ENCODE assay signal across 8 mouse cellular contexts in the genomic region with DNA sequence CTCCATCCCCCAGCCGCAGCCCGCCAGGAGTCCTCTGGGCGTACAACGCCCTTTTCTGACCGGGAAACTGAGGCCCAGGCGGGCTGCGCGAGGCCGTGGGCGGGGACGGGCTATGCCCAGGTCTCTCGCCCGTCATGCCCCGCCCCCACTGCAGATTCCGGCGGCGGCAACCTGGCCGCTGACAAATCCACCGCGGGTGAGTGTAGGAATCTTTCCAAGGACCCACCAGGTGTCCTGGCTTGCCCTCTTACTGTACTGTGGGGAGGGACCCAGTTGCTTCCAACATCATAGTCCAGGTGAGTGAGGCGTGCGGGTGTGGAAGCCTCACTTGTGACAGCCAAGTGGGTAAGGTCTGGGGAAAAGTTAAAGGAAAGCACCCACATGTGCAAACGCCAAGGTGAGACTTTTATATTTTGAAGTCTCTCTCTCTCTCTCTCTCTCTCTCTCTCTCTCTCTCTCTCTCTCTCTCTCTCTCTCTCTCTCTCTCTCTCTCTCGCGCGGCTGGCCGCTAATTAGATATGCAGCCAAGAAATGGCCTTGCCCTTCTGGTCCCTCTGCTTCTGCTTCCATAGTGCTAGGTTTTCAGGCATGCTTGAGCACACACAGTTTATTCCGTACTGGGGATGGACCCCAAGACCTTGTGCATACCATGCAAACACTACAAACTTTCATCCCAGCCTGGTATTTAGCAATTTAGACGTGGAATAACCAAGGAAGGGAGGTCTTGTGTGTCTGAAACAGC. TPM values are rescaled to one million over a fixed set of nuclear protein-coding genes. Genes with fewer than 3 reads are reported as not detected.
DNase-seq lines count a peak whose midpoint lies in the region; ATAC-seq and TF ChIP-seq lines count a peak whose summit lies in the region.

No protein-coding gene starts in this region.

- H3K79me2 ChIP-seq in myocyte (ENCODE audit: control insufficient read depth, insufficient read depth) = peaks cover 5% of the 10 kb centered on the region

- H3K27ac ChIP-seq in intestine, embryonic 15.5 days = peak overlapping the region; percentile 76
- H3K27ac ChIP-seq in liver, embryonic 11.5 days (ENCODE audit: low read depth, low read length) = peak overlapping the region; percentile 91

- under 1% methylated on average over 29 of the region's 29 CpGs for WGBS in intestine, embryonic 15.5 days
- WGBS in liver, embryonic 11.5 days = under 1% methylated on average over 29 of the region's 29 CpGs

- no peaks in the 10 kb centered on the region for H3K9me3 ChIP-seq in intestine, embryonic 15.5 days
- H3K9me3 ChIP-seq in liver, embryonic 11.5 days (ENCODE audit: control insufficient read depth, low read length) = no peaks in the 10 kb centered on the region

- peak overlapping the region; percentile 9 for H3ac ChIP-seq in myocyte (ENCODE audit: control insufficient read depth, insufficient read length)

- no peak for TF ChIP-seq POLR2A in myocyte (IDR thresholded peaks at IDR 0.05; ENCODE audit: insufficient read length, low read depth)

- H3K4me1 ChIP-seq in intestine, embryonic 15.5 days (replicated peaks) = peaks cover 11% of the 10 kb centered on the region; the same call in 1 of the 2 replicates
- H3K4me1 ChIP-seq in liver, embryonic 11.5 days (replicated peaks; ENCODE audit: control insufficient read depth, insufficient read depth, low read length) = peaks cover 10% of the 10 kb centered on the region

- peaks cover 23% of the 10 kb centered on the region for H3K36me3 ChIP-seq in intestine, embryonic 15.5 days
- H3K36me3 ChIP-seq in liver, embryonic 11.5 days (ENCODE audit: control insufficient read depth, insufficient read depth, low read length) = peaks cover 15% of the 10 kb centered on the region
- H3K36me3 ChIP-seq in myocyte (ENCODE audit: control insufficient read depth, insufficient read depth) = no peaks in the 10 kb centered on the region

- peak overlapping the region; percentile 91 for H3K9ac ChIP-seq in intestine, embryonic 15.5 days
- H3K9ac ChIP-seq in liver, embryonic 11.5 days (ENCODE audit: low read depth, low read length) = peak overlapping the region; percentile 91

- no peaks in the 10 kb centered on the region for H3K27me3 ChIP-seq in intestine, embryonic 15.5 days (replicated peaks)
- no peaks in the 10 kb centered on the region for H3K27me3 ChIP-seq in liver, embryonic 11.5 days (replicated peaks; ENCODE audit: control insufficient read depth, insufficient read depth, low read length)
- no peaks in the 10 kb centered on the region for H3K27me3 ChIP-seq in myocyte (ENCODE audit: control insufficient read depth, insufficient read depth, insufficient read length)

- H3K4me2 ChIP-seq in intestine, embryonic 15.5 days (replicated peaks) = peak overlapping the region; percentile 91
- peak overlapping the region; percentile 97 for H3K4me2 ChIP-seq in liver, embryonic 11.5 days
- peak overlapping the region; percentile 96 for H3K4me2 ChIP-seq in myocyte (ENCODE audit: low read depth)

- peak; percentile 85 for ATAC-seq in intestine, embryonic 15.5 days
- peak; percentile 81 for ATAC-seq in liver, embryonic 11.5 days (replicated peaks; ENCODE audit: low FRiP score)

- peak; percentile 43 for DNase-seq in right cerebral cortex, adult 18-20 months
- DNase-seq in right cerebral cortex, postnatal 25 days = no peak
- peak; percentile 95 to 97 for DNase-seq in cerebellum, postnatal 10 days
- DNase-seq in frontal cortex, postnatal 36 days (ENCODE audit: low spot score in 2 of 2) = peak; percentile 48 to 51
- no peak for DNase-seq in liver, embryonic 11.5 days (ENCODE audit: low spot score)
- peak; percentile 49 for DNase-seq in testis, postnatal 14 days (ENCODE audit: low spot score)

- H3K4me3 ChIP-seq in intestine, embryonic 15.5 days (replicated peaks) = peak overlapping the region; percentile 82
- peak overlapping the region; percentile 88 for H3K4me3 ChIP-seq in liver, embryonic 11.5 days (ENCODE audit: low read depth, low read length)
- H3K4me3 ChIP-seq in myocyte = peak overlapping the region; percentile 88

TF ChIP-seq in myocyte, 11 proteins besides CTCF, POLR2A, EP300 and RAD21:
- TF ChIP-seq TCF12 (IDR thresholded peaks at IDR 0.05; ENCODE audit: insufficient read depth, poor library complexity, severe bottlenecking) (no peak), REST (IDR thresholded peaks at IDR 0.05; ENCODE audit: insufficient read depth, insufficient read length) (no peak), CEBPB (IDR thresholded peaks at IDR 0.05; ENCODE audit: insufficient read depth, poor library complexity, severe bottlenecking) (no peak), MYOG (IDR thresholded peaks at IDR 0.05; ENCODE audit: control insufficient read depth in 1 of 3, insufficient read depth in 1 of 3, insufficient read length in 2 of 3, low read depth in 2 of 3) (no peak), SRF (IDR thresholded peaks at IDR 0.05; ENCODE audit: control insufficient read depth, insufficient read length, low read depth) (no peak), TCF3 (IDR thresholded peaks at IDR 0.05; ENCODE audit: insufficient read length, low read depth) (no peak), MYOD1 (IDR thresholded peaks at IDR 0.05; ENCODE audit: control insufficient read depth in 1 of 3, insufficient read length in 2 of 3, low read depth in 2 of 3) (no peak), POLR2AphosphoS2 (IDR thresholded peaks at IDR 0.05; ENCODE audit: insufficient read length, low read depth) (no peak), MAX (IDR thresholded peaks at IDR 0.05; ENCODE audit: low read depth) (no peak), USF1 (IDR thresholded peaks at IDR 0.05; ENCODE audit: low read depth) (no peak)

RNA-seq across cellular contexts. Expression of a gene that starts 0.6 kb away (rescaled TPM):
- 8.3 and 8.6 TPM in 2 replicates for polyA plus RNA-seq in intestine, embryonic 15.5 days (2015; fragmentation: Nextera tagmentation; extraction: Ambion mirVana)
- polyA plus RNA-seq in liver, embryonic 11.5 days (2014; fragmentation: Nextera tagmentation; extraction: Ambion mirVana) = 6.6 and 7.7 TPM in 2 replicates
- 1.9 TPM for polyA plus RNA-seq in myocyte (2012; fragmentation: generic; extraction: Trizol)

RNA-seq across cellular contexts. Expression of a gene that starts 11.4 kb away (rescaled TPM):
- 6.7 and 6.8 TPM in 2 replicates for polyA plus RNA-seq in intestine, embryonic 15.5 days (2015; fragmentation: Nextera tagmentation; extraction: Ambion mirVana)
- polyA plus RNA-seq in liver, embryonic 11.5 days (2014; fragmentation: Nextera tagmentation; extraction: Ambion mirVana) = 6.9 and 7.0 TPM in 2 replicates
- polyA plus RNA-seq in myocyte (2012; fragmentation: generic; extraction: Trizol) = 1.7 TPM

RNA-seq across cellular contexts. Expression of a gene that starts 31.7 kb away (rescaled TPM):
- 0.41 and 0.53 TPM in 2 replicates for polyA plus RNA-seq in intestine, embryonic 15.5 days (2015; fragmentation: Nextera tagmentation; extraction: Ambion mirVana)
- polyA plus RNA-seq in liver, embryonic 11.5 days (2014; fragmentation: Nextera tagmentation; extraction: Ambion mirVana) = 0.52 and 1.1 TPM in 2 replicates
- polyA plus RNA-seq in myocyte (2012; fragmentation: generic; extraction: Trizol) = not detected

RNA-seq across cellular contexts. Expression of a gene that starts 32.6 kb away (rescaled TPM):
- 218 and 244 TPM in 2 replicates for polyA plus RNA-seq in intestine, embryonic 15.5 days (2015; fragmentation: Nextera tagmentation; extraction: Ambion mirVana)
- polyA plus RNA-seq in liver, embryonic 11.5 days (2014; fragmentation: Nextera tagmentation; extraction: Ambion mirVana) = 339 and 346 TPM in 2 replicates
- polyA plus RNA-seq in myocyte (2012; fragmentation: generic; extraction: Trizol) = 252 TPM

RNA-seq across cellular contexts. Expression of a gene that starts 39.1 kb away (rescaled TPM):
- polyA plus RNA-seq in intestine, embryonic 15.5 days (2015; fragmentation: Nextera tagmentation; extraction: Ambion mirVana) = 0.33 and 0.47 TPM in 2 replicates
- polyA plus RNA-seq in liver, embryonic 11.5 days (2014; fragmentation: Nextera tagmentation; extraction: Ambion mirVana) = 0.38 and 0.81 TPM in 2 replicates
- polyA plus RNA-seq in myocyte (2012; fragmentation: generic; extraction: Trizol) = 0.91 TPM

Comparison
In these comparisons a context has a peak if more than half of its experiments do, and no peak if none do; other contexts are left out.
1. DNase-seq: peak in right cerebral cortex, adult 18-20 months (single experiment), cerebellum, postnatal 10 days (2 of 2), frontal cortex, postnatal 36 days (2 of 2) and testis, postnatal 14 days (single experiment); none in right cerebral cortex, postnatal 25 days (single experiment) and liver, embryonic 11.5 days (single experiment).
2. Peak in every context shown above with its lines, with median percentiles within 50 percentile points of each other: H3K4me2 ChIP-seq and H3K4me3 ChIP-seq.